Mouse (Mus musculus) kidney, postnatal 4 days (tissue): ENCODE data around the gene F12.
"Not testable (repeated sequence)": the region's sequence is repeated elsewhere in the genome, so short reads cannot be mapped to it uniquely, and the experiment has no call there.

Source experiments
- DNase-seq, 2 experiments: peaks; one replicate each; pipeline ENCODE4 v3.0.0; 2021; ENCODE audit warnings: mixed read lengths in 2 of 2

F12 gene

DNA sequence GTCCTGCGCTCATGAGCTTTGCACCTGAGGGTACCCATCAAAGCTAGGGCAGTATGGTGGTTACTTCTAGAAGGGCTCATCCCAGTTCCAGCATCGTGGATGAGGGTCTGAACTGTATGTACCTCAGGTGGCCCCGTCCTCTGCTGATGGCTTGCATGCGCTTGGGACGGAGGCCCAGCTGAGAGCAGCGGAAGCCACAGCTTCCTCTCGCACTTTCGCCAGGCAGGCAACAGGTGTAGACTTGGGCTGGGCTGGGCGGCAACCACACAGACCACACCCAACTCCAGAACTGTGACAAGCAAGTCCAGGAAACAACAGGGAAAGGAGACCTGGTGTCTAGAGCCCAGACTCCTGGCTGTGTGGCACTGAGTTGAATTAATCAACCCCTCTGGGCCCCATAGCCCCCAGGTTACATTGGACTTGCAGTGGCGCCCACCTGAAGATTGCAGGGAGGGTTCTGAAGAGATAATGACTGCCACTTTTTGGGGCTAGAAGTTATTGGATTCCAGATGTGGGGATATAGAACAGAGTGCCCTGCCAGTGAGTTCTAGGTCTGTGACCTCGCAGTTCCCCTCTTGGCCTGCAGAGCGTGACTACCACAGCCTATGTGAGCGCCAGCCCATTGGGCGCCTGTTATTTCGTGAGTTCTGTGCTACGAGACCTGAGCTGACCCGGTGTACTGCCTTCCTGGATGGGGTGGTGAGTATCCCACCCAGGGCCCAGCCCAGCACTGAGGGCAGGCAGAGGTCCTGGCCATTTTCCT, 23.3 kb upstream of the F12 start:
- DNase-seq = no peak

DNA sequence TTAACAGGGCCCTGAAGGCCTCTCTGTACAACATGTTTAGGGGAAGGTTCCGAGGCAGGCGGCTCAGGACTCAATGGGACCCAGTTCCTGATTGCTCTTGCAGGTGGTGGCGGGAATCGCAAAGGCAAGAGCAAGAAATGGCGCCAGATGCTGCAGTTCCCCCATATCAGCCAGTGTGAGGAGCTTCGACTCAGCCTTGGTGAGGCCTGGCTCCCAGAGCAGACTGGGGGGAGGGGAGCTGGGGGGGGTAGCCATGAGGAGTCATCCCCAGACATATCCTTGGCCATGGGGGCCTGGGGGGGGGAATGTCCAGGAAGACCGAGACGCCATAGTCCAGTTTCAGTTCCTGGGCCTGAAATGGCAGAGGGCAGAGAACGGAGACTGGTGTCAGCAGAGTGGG, 22.6 kb upstream of the F12 start:
- DNase-seq = no peak

DNA sequence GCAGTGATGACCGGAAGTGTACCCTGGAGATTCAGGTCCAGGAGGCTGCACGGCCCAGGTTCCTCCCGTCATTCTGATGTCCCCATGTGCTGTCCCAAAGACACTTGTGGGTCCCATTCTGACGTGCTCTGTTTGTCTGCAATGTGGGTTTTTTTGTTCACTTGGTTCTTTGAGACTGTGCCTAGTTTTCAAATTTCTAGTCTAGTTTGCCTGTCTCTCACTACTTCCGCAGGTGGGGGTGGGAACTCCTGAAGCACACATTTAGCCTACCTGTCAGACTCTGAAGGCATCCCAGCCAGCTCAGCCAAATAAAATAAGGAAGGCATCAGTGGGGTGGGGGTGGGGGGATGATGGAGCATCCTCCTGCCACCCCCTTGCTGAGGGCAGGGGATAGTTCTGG, 21.5 kb upstream of the F12 start:
- DNase-seq = no peak

DNA sequence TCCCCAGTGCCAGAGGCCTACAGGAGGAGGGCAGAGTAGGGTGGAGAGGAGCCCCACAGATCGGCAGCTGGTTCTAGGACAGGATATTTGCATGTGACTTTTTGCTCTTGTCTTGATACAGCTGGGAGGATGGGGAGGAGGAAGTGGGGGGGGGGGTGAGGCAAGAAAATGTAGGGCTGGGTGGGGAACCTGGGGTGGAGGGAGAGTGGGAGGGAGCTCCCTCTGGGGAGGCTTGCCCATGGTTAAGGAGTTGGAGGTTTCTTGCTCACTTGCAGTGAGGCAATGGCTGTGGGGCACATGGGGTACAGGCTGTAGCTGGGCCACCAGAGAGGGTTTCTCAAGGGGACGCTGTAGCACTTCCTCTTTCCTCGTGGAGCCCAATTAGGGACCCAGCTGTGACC, 20.9 kb upstream of the F12 start:
- DNase-seq = no peak

DNA sequence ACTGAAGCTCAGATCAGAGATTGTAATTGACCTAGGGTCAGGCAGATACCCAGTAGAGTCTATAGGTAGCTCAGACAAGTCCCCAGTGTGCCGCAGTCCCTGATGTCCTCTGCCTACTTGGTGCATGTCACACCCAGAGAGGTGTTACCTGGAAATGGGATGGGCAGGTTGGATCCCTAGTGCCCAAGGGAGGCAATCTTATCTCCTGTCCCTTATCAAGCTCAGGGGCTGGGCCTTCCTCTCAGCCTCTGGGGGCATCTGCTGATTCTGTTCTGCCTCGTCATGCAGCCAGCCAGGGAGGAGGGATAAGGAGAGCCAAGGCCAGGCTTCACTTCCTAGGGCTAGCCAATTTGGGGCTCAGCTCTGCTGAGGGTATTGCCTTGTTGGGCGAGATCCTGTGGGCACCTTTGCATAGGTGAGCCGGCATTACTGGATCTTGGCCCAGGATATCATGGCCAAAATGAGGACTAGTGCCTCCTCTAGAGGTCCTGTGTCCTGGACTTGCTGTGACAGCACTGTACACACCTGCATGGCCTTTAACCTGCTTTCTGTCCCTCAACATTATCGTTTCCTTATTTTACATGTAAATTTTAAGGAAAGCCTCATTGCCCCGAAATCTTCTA, 20.0 kb upstream of the F12 start:
- no peak for DNase-seq

DNA sequence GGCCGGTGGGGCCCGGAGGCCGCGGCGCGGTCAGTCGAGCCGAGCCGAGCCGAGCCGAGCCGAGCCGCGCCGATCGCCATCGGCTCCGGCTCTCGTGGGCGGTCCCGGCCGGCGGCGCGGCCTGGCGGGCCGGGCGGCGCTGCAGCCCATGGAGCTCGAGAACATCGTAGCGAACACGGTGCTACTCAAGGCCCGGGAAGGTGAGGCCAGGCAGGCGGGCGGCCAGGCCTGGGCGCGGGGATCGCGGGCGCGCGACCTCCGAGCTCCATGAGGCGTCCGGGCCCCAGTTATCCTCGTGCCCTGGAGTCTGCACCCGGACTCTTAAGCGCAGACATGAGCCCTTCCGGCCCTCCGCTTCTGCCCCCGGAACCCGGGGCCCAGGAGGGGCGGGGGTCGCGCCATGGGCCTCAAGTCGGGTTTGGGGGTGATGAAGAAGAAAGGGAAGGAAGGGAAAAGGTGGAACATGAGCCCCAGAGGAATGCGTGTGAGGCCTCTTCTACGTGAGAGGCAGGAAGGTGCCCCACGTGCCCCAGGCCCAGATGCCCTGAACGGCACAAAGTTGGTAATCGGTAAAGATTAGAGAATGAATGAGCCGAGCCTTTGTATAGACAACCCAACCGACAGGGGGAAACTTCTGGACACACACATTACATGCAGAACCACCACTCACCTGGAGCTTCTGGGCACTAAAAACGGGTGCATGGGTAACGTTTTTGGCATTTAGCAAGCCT, 18.9 kb upstream of the F12 start:
- no peak for DNase-seq

DNA sequence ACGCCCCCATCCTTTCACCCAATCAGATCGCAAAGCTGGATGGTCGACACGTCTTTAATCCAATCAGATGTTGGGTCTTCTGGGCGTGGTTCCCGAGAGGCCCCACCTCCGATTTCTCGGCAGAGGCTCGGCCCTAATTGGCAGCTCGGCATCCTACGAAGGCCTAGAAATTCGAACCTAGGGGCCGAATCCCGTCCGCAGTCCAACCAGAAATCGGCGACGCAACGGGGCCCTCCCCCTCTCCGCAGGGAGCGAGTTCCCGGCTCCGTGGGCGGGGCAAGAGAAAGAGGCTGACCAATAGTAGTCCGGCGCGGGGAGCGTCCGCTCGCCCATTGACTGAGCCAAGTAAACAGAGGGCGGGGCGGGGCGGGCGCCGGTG, 18.3 kb upstream of the F12 start, which contains the start of gene Grk6:
Grk6 (plus strand) TSS at position 136 of the 379 bp plus-strand sequence.
- peak; percentile 98 to 100 for DNase-seq

DNA sequence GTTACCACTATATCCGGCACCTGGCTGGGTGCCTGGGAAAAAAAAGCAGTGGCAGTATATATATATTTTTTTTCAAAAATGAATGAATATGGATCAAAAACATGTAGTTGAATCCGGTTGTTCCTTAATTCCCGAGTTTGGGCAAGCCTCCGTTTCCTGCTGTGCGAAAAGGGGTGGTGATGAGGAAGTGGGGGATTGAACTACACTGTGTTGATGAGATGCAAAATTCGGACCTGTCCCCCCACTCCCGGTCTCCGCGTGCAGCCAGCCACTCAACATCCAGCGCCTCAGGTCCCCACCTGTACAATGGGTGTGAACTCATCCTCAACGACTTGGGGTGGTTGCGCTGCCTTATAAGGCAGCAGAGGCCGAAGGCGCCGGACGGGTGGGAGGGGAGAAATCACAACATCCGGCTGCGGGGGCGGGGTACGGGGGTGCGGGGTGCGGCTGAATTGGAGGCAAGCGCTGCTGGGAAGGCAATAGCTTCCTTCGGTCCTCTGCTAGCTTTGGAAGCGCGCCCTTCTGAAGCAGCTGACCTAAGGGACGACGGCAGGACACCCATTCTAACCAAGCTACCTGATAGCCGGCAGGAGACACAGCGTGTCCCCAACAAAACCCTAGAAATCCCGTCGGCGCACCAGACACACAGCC, 17.8 kb upstream of the F12 start:
- DNase-seq = peak in 1 of 2 experiments; percentile 87

DNA sequence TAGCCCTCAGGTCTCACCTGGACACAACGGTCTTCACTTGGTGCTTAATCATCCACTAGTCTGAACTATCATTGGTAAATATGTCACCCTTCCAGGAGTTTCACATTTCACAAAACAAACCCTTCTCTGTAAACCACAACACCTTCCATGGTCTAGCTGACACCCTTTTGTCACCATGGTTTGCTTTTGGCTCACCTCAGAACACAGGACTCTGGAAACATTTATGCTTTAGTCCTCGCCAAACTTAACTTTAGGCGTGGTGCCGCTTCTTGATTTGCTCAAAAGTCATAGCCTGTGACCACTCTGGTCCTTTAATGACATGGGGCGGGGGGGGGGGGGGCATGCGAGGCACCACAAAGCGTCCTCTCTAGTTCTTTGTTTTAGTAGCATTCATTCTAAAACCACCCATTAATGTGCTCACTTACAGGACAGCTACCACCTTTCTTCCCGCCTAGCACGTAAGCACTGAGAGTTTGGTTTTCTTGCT, 17.2 kb upstream of the F12 start:
- no peak for DNase-seq

DNA sequence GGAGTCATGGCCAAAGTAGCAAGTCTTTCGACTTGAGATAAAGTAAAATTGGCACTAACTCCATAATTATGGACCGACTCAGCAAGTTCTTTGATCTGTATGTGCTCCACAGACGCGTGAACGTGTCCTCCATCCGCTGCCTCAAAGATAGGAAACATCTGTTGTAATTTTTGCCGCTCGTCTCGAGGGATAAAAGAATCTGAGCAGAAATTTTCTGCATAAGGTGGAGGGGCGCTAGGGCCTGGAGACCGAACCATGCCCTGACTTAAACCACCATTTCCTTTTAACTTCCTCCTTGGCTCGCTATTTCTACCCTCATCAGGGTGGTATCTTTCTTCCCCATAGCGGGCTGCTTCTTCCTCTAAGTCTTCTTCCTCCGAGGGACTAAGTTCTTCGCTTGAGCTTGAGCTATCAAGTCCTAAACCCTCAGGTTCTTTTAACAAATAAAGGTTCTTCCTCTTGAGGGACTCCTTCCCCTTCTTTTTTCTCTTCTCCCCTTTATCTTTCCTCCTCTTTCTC, 10.6 kb upstream of the F12 start:
- DNase-seq = not testable (repeated sequence)

DNA sequence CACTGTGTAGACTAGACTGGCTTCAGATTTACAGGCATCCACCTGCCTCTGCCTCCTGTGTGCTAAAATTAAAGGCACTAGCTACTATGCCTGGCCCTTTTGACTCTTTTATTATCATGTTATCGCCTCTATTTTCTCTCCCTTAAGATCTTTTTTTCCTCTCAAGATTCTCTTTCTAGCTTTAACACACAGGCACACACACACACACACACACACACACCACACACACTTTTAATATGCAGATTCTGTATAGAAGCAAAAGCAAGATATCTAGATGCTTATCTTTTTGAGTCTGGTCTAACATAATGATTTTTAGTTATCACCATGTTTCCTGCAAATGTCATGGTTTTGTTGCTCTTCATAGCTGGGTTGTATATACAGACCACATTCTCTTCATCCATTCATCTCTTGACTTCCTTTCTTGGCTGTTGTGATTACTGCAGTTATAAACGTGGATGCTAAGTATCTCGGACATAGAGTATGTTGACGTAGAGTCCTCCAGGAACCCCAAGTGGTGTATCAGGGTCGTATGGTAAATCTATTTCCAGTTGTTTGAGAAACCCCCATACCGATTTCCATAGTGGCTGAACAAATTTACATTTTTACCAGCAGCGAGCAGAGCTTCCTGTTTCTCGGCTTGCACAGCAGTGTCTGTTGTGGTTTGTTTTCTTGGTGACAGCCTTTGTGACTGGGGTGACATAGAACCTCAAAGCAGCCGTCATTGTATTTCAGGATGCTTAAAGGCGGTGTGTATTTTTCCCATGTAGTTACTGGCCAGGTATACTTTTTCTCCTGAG, 5.5 kb upstream of the F12 start:
- no peak for DNase-seq

DNA sequence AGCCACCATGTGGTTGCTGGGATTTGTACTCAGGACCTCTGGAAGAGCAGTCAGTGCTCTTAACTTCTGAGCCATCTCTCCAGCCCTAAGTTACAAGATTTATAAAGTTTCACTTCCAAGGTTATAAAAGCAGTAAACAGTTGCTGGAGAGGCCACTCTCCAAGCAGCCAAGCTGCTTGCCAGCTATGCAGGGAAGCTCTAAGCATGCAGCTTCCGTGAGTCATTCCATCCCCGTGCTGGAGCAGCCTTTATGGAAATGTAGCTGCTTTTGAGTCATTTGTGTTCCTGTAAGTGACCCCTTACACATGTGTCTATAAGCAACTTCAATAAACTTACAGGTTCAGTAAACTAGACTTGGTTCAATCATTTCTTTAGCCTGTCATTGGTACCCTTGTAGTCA, 4.0 kb upstream of the F12 start:
- DNase-seq = no peak

DNA sequence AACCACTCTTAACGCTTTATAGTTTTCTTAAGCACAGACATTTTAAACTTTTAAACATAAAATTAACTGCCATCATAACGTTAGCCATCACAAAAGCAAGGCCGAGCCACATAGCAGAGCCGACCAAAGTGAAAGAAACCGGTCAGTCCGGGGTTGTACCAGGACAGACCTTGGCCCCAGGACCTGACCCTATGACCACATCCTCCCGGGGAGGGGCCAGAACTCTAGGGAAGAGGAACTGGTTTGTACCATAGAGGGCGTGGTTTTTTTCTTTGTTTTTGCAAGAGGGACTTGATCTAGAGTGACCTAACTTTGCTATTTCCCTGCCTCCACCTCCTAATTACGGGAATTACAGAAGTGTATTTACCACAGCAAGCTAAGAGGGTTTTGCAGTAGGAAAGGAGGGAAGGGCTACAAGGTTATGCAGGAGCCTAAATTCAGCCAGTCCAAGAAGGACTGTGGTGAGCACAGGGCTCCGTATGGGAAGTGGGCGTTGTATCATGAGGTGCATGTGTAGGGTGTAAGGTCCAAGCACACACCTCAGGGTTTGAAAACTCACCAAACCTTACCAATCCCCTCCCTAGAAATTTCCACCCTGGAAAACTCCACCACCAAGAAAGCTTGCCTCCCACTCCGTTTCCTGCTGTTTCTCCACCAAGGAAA, 2.8 kb upstream of the F12 start:
- DNase-seq = peak; percentile 42 to 58

DNA sequence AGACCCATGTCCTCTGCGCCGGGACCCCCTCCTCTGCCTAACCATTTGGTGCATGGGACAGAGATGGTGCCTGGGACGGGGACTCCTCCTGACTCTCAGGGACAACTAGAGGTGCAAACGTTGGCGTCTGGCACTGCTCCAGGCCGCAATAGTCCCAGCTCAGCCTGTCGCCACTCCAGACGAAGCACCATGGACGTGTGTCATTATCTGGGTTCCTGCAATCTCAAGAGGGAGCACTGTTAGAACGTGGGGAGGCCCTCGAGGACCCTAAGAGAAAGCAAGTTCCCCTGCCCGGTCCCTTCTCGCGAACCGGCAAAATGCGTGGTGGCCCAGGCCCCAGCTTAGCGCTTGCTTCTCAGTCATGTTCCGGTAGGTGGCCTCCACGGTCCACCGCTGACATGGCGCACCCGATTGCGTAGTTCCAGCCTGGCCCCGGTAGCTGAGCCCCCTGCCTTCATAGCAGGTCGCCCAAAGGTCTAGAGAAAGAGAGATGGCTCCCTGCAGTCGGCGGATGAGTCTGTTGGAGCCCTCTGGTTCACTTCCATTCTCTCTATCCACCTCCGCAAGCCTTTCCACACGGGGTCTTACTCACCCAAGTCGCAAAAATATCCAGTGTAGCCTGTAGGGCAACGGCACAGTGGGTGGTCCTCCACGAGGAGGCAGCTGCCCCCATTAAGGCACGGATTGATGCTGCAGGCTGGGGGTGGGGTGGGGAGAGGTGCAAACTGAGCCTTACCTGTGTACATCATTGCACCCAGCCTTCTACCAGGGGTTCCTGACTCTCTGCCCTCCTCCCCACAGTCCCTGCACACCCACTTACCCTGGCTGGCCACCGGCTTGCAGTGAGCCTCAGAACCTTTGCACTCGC, 5.4 kb downstream of the F12 start:
- DNase-seq = peak; percentile 75 to 82

DNA sequence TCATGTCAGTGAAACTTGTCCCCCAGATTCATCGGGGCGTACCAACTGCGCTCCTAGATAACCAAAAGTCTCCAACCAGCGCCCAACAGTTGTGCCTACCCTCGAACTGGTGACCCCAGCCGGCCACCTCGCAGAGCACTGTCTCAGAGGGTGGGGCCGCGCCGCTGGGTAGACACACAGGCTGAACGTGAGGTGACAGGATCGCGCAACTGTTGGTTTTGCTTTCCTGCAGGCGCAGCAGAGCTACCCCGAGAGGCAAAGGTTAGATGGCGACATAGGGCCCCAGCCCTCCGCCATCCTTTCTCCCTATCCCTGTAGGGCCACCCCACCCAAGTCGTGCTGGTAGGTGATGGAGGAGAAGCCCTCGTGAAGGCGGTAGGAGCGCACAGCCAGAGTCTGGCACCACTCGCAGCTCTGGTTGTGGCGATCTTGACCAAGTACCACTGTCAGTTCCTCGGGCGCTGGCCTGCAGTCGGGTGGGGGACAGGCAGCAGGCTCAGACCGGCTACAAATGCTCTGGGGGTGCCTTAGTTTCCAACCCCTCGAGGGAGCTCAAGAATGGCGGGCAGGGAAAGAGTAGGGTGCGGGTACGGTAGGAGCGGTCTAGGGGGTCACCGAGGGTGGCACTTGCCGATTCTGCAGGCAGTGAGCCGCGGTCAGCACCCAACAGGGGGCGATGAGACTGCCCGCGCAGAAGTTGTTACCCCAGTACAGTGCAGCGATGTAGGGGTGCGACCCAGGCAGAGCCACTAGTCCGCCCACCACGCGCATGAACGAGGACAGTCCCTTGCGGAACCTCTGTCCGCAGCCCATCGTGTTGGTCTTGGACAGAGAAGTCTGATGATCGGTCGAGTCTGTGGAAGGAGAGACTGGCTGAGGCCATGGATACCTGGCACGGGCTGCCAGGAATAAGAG, 6.3 kb downstream of the F12 start:
- DNase-seq = no peak

DNA sequence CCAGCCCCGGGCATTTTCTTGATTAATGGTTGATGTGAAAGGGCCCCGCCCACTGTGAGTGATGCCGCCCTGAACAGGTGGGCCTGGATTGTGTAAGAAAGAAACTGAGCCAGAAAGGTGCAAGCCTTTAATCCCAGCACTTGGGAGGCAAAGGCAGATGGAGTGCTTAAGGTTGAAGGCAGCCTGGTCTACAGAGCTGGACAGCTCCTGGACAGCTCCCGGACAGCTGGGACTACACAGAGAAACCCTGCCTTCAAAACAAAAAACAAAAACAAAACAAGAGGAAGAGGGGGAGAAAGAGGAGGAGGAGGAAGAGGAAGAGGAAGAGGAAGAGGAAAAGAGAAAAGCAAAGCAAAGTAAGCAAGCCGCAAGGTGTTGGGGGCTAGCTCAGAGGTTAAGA, 7.5 kb downstream of the F12 start:
- no peak for DNase-seq

DNA sequence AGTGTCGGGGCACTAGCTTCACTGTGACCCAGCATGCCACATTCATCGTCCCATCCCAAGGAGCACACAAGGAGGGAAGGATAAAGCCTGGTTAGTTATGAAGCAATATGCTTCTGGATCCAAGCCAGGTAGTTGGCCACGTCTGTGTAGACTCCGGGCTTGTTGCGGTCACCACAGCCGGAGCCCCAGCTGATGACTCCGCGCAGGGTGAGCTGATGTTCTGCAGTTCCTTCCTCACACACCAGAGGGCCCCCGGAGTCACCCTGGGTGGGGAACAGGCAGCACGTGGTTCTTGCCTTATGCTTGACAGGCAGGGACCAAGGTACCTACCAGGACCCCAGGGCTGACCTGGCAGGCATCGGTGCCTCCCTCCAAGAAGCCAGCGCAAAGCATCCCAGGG, 8.6 kb downstream of the F12 start:
- DNase-seq = peak; percentile 92 to 93

DNA sequence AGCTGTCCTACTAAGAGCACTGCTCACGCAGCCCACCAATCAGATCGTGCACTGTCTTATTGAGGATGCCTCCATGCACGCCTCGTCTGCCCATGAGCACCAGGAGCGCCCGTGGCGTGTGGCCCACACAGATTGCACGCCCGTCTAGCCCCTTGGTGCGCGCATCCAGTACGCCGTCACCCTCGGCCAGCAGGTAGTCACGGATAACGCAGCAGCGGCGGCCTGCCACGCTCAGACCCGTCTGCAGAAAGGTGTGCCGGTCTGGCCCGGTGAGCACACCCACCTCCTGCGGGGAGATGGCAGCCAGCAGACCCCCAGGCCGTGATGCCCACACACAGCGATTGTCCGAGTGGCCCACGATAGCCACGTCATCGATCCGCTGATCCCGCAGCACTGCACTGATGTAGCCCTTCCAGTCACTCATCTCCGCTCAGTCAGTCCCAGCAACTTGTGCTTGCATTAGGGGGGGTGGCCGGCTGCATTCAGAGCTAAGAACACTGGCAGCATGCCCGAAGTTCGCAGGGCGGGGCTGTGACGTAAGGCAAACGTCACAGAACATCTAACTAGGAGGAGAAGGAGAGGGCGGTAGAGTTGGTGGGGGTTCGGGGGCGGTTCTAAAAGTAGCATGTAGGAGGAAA, 11.7 kb downstream of the F12 start, which contains the start of gene Pfn3:
Pfn3 (minus strand) TSS at position 490 of the 638 bp plus-strand sequence.
- peak; percentile 83 to 89 for DNase-seq

DNA sequence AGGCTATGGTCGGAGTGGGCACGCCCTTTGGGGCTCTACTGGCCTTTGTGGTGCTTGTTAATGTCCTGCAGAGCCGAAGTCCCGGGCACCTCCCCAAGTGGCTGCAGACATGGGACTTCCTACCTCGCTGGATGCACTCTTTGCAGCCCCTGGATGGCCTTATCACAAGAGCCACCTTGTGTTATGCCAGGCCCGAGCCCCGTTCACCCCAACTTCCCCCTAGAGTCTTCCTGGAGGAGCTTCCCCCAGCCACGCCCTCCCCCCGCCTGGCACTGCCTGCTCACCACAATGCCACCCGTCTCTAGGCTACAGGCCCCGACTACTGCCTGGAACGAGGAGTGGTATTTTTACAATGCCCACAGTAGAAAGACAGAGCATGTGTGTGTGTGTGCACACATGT, 13.3 kb downstream of the F12 start:
- no peak for DNase-seq
